Mouse (Mus musculus): Measurements from ENCODE around the gene Slc25a13. TPM values are rescaled to one million over a fixed set of nuclear protein-coding genes. Genes with fewer than 3 reads are reported as not detected.

The Slc25a13 gene
- polyA plus RNA-seq, 1 experiment from 2014 or later, result 7.8 TPM

- no peak for ATAC-seq (ENCODE audit: low FRiP score)
These were observed 126.0 kb downstream of the Slc25a13 start for GRCm38 (mm10) chr6:6091016-6091415.

GRCm38 (mm10) chr6:6088151-6088550, 128.8 kb downstream of the Slc25a13 start:
- Histone ChIP-seq H3K9ac (no peak overlapping the region), H3K36me3 (no peaks in the 10 kb centered on the region), H3K27ac (no peak overlapping the region), H3K9me3 (no peaks in the 10 kb centered on the region), H3K4me3 (no peak overlapping the region), H3K27me3 (no peaks in the 10 kb centered on the region), H3K4me1 (replicated peaks) (0 out of 2 replicates have a peak, but pooled peaks cover 3% of the 10 kb centered on the region), H3K4me2 (no peak overlapping the region)
- no peak for ATAC-seq (ENCODE audit: low FRiP score)
- WGBS, result 80% methylated on average over 4 of the region's 4 CpGs

More at GRCm38 (mm10) chr6:6091016-6091415, 126.0 kb downstream of the Slc25a13 start:
- Histone ChIP-seq H3K9me3 (no peaks in the 10 kb centered on the region), H3K27ac (no peak overlapping the region), H3K4me2 (no peak overlapping the region), H3K36me3 (no peaks in the 10 kb centered on the region), H3K27me3 (no peaks in the 10 kb centered on the region), H3K9ac (no peak overlapping the region), H3K4me1 (replicated peaks) (0 out of 2 replicates have a peak, but pooled peaks cover 3% of the 10 kb centered on the region), H3K4me3 (no peak overlapping the region)
- WGBS, result 81% methylated on average over 3 of the region's 3 CpGs

- 71% methylated on average over 1 of the region's 1 CpGs for WGBS
- Histone ChIP-seq H3K9me3 (no peaks in the 10 kb centered on the region), H3K9ac (no peak overlapping the region), H3K27me3 (no peaks in the 10 kb centered on the region), H3K27ac (no peak overlapping the region), H3K36me3 (no peaks in the 10 kb centered on the region), H3K4me1 (replicated peaks) (no peaks in the 10 kb centered on the region), H3K4me2 (no peak overlapping the region), H3K4me3 (no peak overlapping the region)
- 0 out of 2 replicates have a peak, but pooled peaks have one; percentile 52 for ATAC-seq (ENCODE audit: low FRiP score)
These were observed 136.5 kb downstream of the Slc25a13 start for GRCm38 (mm10) chr6:6080484-6080883.

GRCm38 (mm10) chr6:6077234-6077633, 139.7 kb downstream of the Slc25a13 start:
- Histone ChIP-seq H3K4me1 (replicated peaks) (no peaks in the 10 kb centered on the region), H3K27me3 (no peaks in the 10 kb centered on the region), H3K27ac (no peak overlapping the region), H3K9me3 (no peaks in the 10 kb centered on the region), H3K36me3 (no peaks in the 10 kb centered on the region), H3K4me3 (no peak overlapping the region), H3K4me2 (no peak overlapping the region), H3K9ac (no peak overlapping the region)
- 83% methylated on average over 4 of the region's 4 CpGs for WGBS
- ATAC-seq (ENCODE audit: low FRiP score), result no peak

GRCm38 (mm10) chr6:6075940-6076447, 141.0 kb downstream of the Slc25a13 start:
- no peaks in the 10 kb centered on the region for H3K4me1 ChIP-seq (replicated peaks)
- H3K36me3 ChIP-seq, result no peaks in the 10 kb centered on the region
- no peak overlapping the region for H3K9ac ChIP-seq
- no peak overlapping the region for H3K27ac ChIP-seq
- no peak overlapping the region for H3K4me2 ChIP-seq
- H3K4me3 ChIP-seq, result no peak overlapping the region
- 77% methylated on average over 7 of the region's 7 CpGs for WGBS
- ATAC-seq (ENCODE audit: low FRiP score), result no peak
- no peaks in the 10 kb centered on the region for H3K27me3 ChIP-seq
- H3K9me3 ChIP-seq, result no peaks in the 10 kb centered on the region

- Histone ChIP-seq H3K27me3 (no peaks in the 10 kb centered on the region), H3K9ac (no peak overlapping the region), H3K36me3 (no peaks in the 10 kb centered on the region), H3K4me2 (no peak overlapping the region), H3K27ac (no peak overlapping the region), H3K9me3 (no peaks in the 10 kb centered on the region), H3K4me1 (replicated peaks) (0 out of 2 replicates have a peak, but pooled peaks cover 3% of the 10 kb centered on the region), H3K4me3 (no peak overlapping the region)
- no peak for ATAC-seq (ENCODE audit: low FRiP score)
- 82% methylated on average over 7 of the region's 7 CpGs for WGBS
These were observed 145.9 kb downstream of the Slc25a13 start for GRCm38 (mm10) chr6:6071038-6071437.

- Histone ChIP-seq H3K9ac (no peak overlapping the region), H3K4me2 (no peak overlapping the region), H3K36me3 (no peaks in the 10 kb centered on the region), H3K27ac (no peak overlapping the region), H3K27me3 (no peaks in the 10 kb centered on the region), H3K4me1 (replicated peaks) (0 out of 2 replicates have a peak, but pooled peaks cover 3% of the 10 kb centered on the region), H3K4me3 (no peak overlapping the region), H3K9me3 (no peaks in the 10 kb centered on the region)
- no peak for ATAC-seq (ENCODE audit: low FRiP score)
- 5% methylated on average over 3 of the region's 3 CpGs for WGBS
These were observed 147.0 kb downstream of the Slc25a13 start for GRCm38 (mm10) chr6:6070015-6070414.

GRCm38 (mm10) chr6:6067201-6067600, 149.8 kb downstream of the Slc25a13 start:
- no peak overlapping the region for H3K4me3 ChIP-seq
- H3K9me3 ChIP-seq, result no peaks in the 10 kb centered on the region
- 0 out of 2 replicates have a peak, but pooled peaks cover 3% of the 10 kb centered on the region for H3K4me1 ChIP-seq (replicated peaks)
- ATAC-seq (ENCODE audit: low FRiP score), result no peak
- H3K4me2 ChIP-seq, result no peak overlapping the region
- no peaks in the 10 kb centered on the region for H3K36me3 ChIP-seq
- H3K27ac ChIP-seq, result no peak overlapping the region
- H3K27me3 ChIP-seq, result no peaks in the 10 kb centered on the region
- WGBS, result 86% methylated on average over 6 of the region's 6 CpGs
- H3K9ac ChIP-seq, result no peak overlapping the region

- no peak overlapping the region for H3K4me2 ChIP-seq
- H3K4me1 ChIP-seq (replicated peaks), result peaks cover 7% of the 10 kb centered on the region
- H3K9ac ChIP-seq, result no peak overlapping the region
- H3K27ac ChIP-seq, result no peak overlapping the region
- no peaks in the 10 kb centered on the region for H3K27me3 ChIP-seq
- peak; percentile 66 for ATAC-seq (ENCODE audit: low FRiP score)
- H3K36me3 ChIP-seq, result no peaks in the 10 kb centered on the region
- H3K9me3 ChIP-seq, result no peaks in the 10 kb centered on the region
- no peak overlapping the region for H3K4me3 ChIP-seq
- 19% methylated on average over 3 of the region's 3 CpGs for WGBS
These were observed 158.4 kb downstream of the Slc25a13 start for GRCm38 (mm10) chr6:6058548-6058947.

GRCm38 (mm10) chr6:6053946-6054345, 163.0 kb downstream of the Slc25a13 start:
- Histone ChIP-seq H3K36me3 (no peaks in the 10 kb centered on the region), H3K4me3 (no peak overlapping the region), H3K9me3 (no peaks in the 10 kb centered on the region), H3K4me1 (replicated peaks) (peaks cover 7% of the 10 kb centered on the region), H3K27ac (no peak overlapping the region), H3K27me3 (no peaks in the 10 kb centered on the region), H3K9ac (no peak overlapping the region), H3K4me2 (no peak overlapping the region)
- WGBS, result 81% methylated on average over 3 of the region's 3 CpGs
- no peak for ATAC-seq (ENCODE audit: low FRiP score)

- no peaks in the 10 kb centered on the region for H3K4me1 ChIP-seq (replicated peaks)
- ATAC-seq (ENCODE audit: low FRiP score), result no peak
- 68% methylated on average over 11 of the region's 11 CpGs for WGBS
These were observed 164.3 kb downstream of the Slc25a13 start for GRCm38 (mm10) chr6:6052696-6053095.

GRCm38 (mm10) chr6:6046729-6047424, 170.1 kb downstream of the Slc25a13 start:
- no peak overlapping the region for H3K9ac ChIP-seq
- ATAC-seq (ENCODE audit: low FRiP score), result no peak
- 86% methylated on average over 12 of the region's 12 CpGs for WGBS
- no peak overlapping the region for H3K4me3 ChIP-seq
- no peak overlapping the region for H3K27ac ChIP-seq
- H3K9me3 ChIP-seq, result no peaks in the 10 kb centered on the region
- H3K36me3 ChIP-seq, result no peaks in the 10 kb centered on the region
- no peaks in the 10 kb centered on the region for H3K27me3 ChIP-seq
- no peaks in the 10 kb centered on the region for H3K4me1 ChIP-seq (replicated peaks)
- no peak overlapping the region for H3K4me2 ChIP-seq

More at GRCm38 (mm10) chr6:6052696-6053095, 164.3 kb downstream of the Slc25a13 start:
- Histone ChIP-seq H3K9me3 (no peaks in the 10 kb centered on the region), H3K4me3 (no peak overlapping the region), H3K36me3 (no peaks in the 10 kb centered on the region), H3K9ac (no peak overlapping the region), H3K27me3 (no peaks in the 10 kb centered on the region), H3K27ac (no peak overlapping the region), H3K4me2 (no peak overlapping the region)
